Mouse (Mus musculus) forelimb bud, embryonic 11.5 days (tissue): ENCODE data around the gene Gas7.

ENCODE experiments used
- DNase-seq: peaks from one replicate; pipeline ENCODE4 v3.0.0-alpha.2; 2012; ENCODE audit warnings: low read depth, low spot score

The Gas7 gene

GRCm38 (mm10) chr11:67454874-67455526 is at the start of gene Gas7:
Gene Gas7, plus strand, starts transcription at chr11:67455437.
- DNase-seq: peak; percentile 16

- no peak for DNase-seq
These were observed 40.8 kb upstream of the Gas7 start for GRCm38 (mm10) chr11:67414346-67414940.

GRCm38 (mm10) chr11:67423575-67423974 is 31.7 kb upstream of the Gas7 start:
- DNase-seq: no peak

GRCm38 (mm10) chr11:67428196-67428595 is 27.0 kb upstream of the Gas7 start:
- peak; percentile 9 for DNase-seq

GRCm38 (mm10) chr11:67429836-67430235 is 25.4 kb upstream of the Gas7 start:
- no peak for DNase-seq

GRCm38 (mm10) chr11:67431116-67431645 is 24.1 kb upstream of the Gas7 start:
- DNase-seq: no peak

GRCm38 (mm10) chr11:67431864-67432263 is 23.4 kb upstream of the Gas7 start:
- DNase-seq: no peak

- no peak for DNase-seq
These were observed 21.5 kb upstream of the Gas7 start for GRCm38 (mm10) chr11:67433763-67434162.

- DNase-seq: no peak
These were observed 16.5 kb upstream of the Gas7 start for GRCm38 (mm10) chr11:67438746-67439145.

GRCm38 (mm10) chr11:67445058-67445825 is 10.0 kb upstream of the Gas7 start:
- no peak for DNase-seq

- no peak for DNase-seq
These were observed 3.7 kb upstream of the Gas7 start for GRCm38 (mm10) chr11:67451525-67451924.

- DNase-seq: no peak
These were observed 317 bp downstream of the Gas7 start for GRCm38 (mm10) chr11:67455527-67455981.

GRCm38 (mm10) chr11:67456029-67456428 is 792 bp downstream of the Gas7 start:
- no peak for DNase-seq

- DNase-seq: no peak
These were observed 2.9 kb downstream of the Gas7 start for GRCm38 (mm10) chr11:67458171-67458570.

GRCm38 (mm10) chr11:67467132-67467531 is 11.9 kb downstream of the Gas7 start:
- DNase-seq: no peak

- no peak for DNase-seq
These were observed 13.6 kb downstream of the Gas7 start for GRCm38 (mm10) chr11:67468846-67469245.

GRCm38 (mm10) chr11:67474590-67474989 is 19.4 kb downstream of the Gas7 start:
- no peak for DNase-seq

- DNase-seq: no peak
These were observed 24.3 kb downstream of the Gas7 start for GRCm38 (mm10) chr11:67479534-67479933.

GRCm38 (mm10) chr11:67480204-67480956 is 25.1 kb downstream of the Gas7 start:
- DNase-seq: no peak

GRCm38 (mm10) chr11:67481691-67482090 is 26.5 kb downstream of the Gas7 start:
- no peak for DNase-seq

- peak; percentile 46 for DNase-seq
These were observed 27.1 kb downstream of the Gas7 start for GRCm38 (mm10) chr11:67482217-67482760.
